Mouse (Mus musculus) heart, embryonic 16.5 days (tissue): Measurements from ENCODE around the gene Olfr790. TPM values are rescaled to one million over a fixed set of nuclear protein-coding genes. Genes with fewer than 3 reads are reported as not detected.

Experiments used
- ATAC-seq: fragments of 200-750 bp; cut with Nextera tagmentation; replicated peaks from 2 replicates; pipeline ENCODE4 v1.8.0; 2017; ENCODE audit warnings: moderate number of reproducible peaks; ENCODE audit not compliant: insufficient read depth, low FRiP score; ENCODE audit errors: extremely low read depth
- H3K27ac ChIP-seq: fragments of 300-500 bp; sonication (generic); 2 replicates; pipeline ENCODE4 v1.5.1; 2014; ENCODE audit warnings: mild to moderate bottlenecking, low read length, control low read depth, moderate library complexity
- H3K27me3 ChIP-seq: fragments of 300-500 bp; sonication (generic); 2 replicates; pipeline ENCODE4 v1.6.1; 2014; ENCODE audit warnings: low read length, mixed read lengths; ENCODE audit not compliant: control insufficient read depth, insufficient read depth
- H3K36me3 ChIP-seq: fragments of 300-500 bp; sonication (generic); 2 replicates; pipeline ENCODE4 v1.6.1; 2014; ENCODE audit not compliant: control insufficient read depth, insufficient read depth
- H3K4me1 ChIP-seq: fragments of 300-500 bp; sonication (generic); 2 replicates; pipeline ENCODE4 v1.6.1; 2014; ENCODE audit warnings: low read length, mixed read lengths; ENCODE audit not compliant: control insufficient read depth, insufficient read depth
- H3K4me2 ChIP-seq: fragments of 300-500 bp; sonication (generic); 2 replicates; pipeline ENCODE4 v1.6.1; 2014; ENCODE audit warnings: low read depth, mild to moderate bottlenecking, control low read depth, low read length
- H3K4me3 ChIP-seq: fragments of 300-500 bp; sonication (generic); 2 replicates; pipeline ENCODE4 v1.5.1; 2014; ENCODE audit warnings: mild to moderate bottlenecking, control low read depth, low read length
- H3K9ac ChIP-seq: fragments of 300-500 bp; sonication (generic); 2 replicates; pipeline ENCODE4 v1.6.1; 2014; ENCODE audit warnings: low read length, control low read depth
- H3K9me3 ChIP-seq: fragments of 300-500 bp; sonication (generic); replicated peaks from 2 replicates; pipeline ENCODE4 v1.6.1; 2016; ENCODE audit warnings: low read length; ENCODE audit not compliant: control insufficient read depth
- WGBS: fragments of 180-500 bp; shearing (Covaris S2); extraction: QIAGEN DNeasy Blood & Tissue Kit; methylation state at CpG from one replicate; pipeline ENCODE4 v1.1.7; 2014; 5-methylcytosine and 5-hydroxymethylcytosine counted together
- polyA plus RNA-seq: library from polyadenylated mRNA; unstranded; fragments of >200 nt; fragmentation: Nextera tagmentation; extraction: Ambion mirVana; gene quantifications from 2 replicates; pipeline ENCODE4 v1.2.1, GENCODE M21; 2015

The Olfr790 gene
- polyA plus RNA-seq, result not detected in 2 replicates

DNA sequence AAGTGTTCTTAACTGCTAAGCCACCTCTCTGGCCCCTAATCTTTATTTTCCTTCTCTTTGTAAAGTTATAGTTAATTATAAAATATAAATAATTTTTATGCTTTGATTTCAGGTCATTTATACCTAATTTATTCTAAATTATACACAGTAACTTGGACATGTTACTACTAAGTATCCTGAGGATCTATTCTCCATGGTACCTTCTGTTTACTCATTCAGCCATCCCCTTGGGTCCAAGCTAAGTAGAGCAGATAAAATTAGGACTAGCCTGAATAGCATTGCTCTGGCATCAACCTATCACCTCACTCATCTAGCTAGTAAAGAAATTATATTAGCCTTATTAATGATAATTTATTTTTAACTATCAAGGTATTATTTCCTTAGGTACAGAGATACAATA, at the start of gene Olfr790:
Gene Olfr790 (plus strand): TSS at position 301 of the 400 bp plus-strand sequence.
- no peak within 1 kb of the TSS for H3K4me2 ChIP-seq
- no peak within 1 kb of the TSS for H3K27ac ChIP-seq
- no peak for ATAC-seq
- H3K27me3 ChIP-seq, result no peaks in the 10 kb centered on the region
- no peak within 1 kb of the TSS for H3K9ac ChIP-seq
- H3K36me3 ChIP-seq, result no peaks in the 10 kb centered on the region
- no peaks in the 10 kb centered on the region for H3K4me1 ChIP-seq
- no peak within 1 kb of the TSS for H3K4me3 ChIP-seq
- no peaks in the 10 kb centered on the region for H3K9me3 ChIP-seq

GRCm38 (mm10) chr10:129461562-129461961, 36.7 kb upstream of the Olfr790 start, which contains the start of gene Olfr787:
Gene Olfr787, plus strand, starts transcription at chr10:129461862.
- WGBS, result 72% methylated on average over 3 of the region's 3 CpGs
- H3K9ac ChIP-seq, result no peak within 1 kb of the TSS
- no peaks in the 10 kb centered on the region for H3K9me3 ChIP-seq
- H3K36me3 ChIP-seq, result no peaks in the 10 kb centered on the region
- H3K4me2 ChIP-seq, result no peak within 1 kb of the TSS
- no peaks in the 10 kb centered on the region for H3K4me1 ChIP-seq
- no peak within 1 kb of the TSS for H3K4me3 ChIP-seq
- no peaks in the 10 kb centered on the region for H3K27me3 ChIP-seq
- H3K27ac ChIP-seq, result no peak within 1 kb of the TSS
- no peak for ATAC-seq

- no peak for ATAC-seq
- no peaks in the 10 kb centered on the region for H3K27me3 ChIP-seq
- H3K9me3 ChIP-seq, result no peaks in the 10 kb centered on the region
- no peak within 1 kb of the TSS for H3K4me3 ChIP-seq
- H3K36me3 ChIP-seq, result no peaks in the 10 kb centered on the region
- no peak within 1 kb of the TSS for H3K4me2 ChIP-seq
- no peaks in the 10 kb centered on the region for H3K4me1 ChIP-seq
- H3K9ac ChIP-seq, result no peak within 1 kb of the TSS
- no peak within 1 kb of the TSS for H3K27ac ChIP-seq
These were observed 27.6 kb upstream of the Olfr790 start, which contains the start of gene Olfr788 for GRCm38 (mm10) chr10:129470698-129471097. Gene Olfr788, plus strand, starts transcription at chr10:129470998.

GRCm38 (mm10) chr10:129473256-129473655, 25.0 kb upstream of the Olfr790 start:
- Histone ChIP-seq H3K4me3 (no peak overlapping the region), H3K4me2 (no peak overlapping the region), H3K36me3 (no peaks in the 10 kb centered on the region), H3K9ac (no peak overlapping the region), H3K4me1 (no peaks in the 10 kb centered on the region), H3K27me3 (no peaks in the 10 kb centered on the region), H3K9me3 (no peaks in the 10 kb centered on the region), H3K27ac (no peak overlapping the region)
- ATAC-seq, result no peak
- WGBS, result 62% methylated on average over 2 of the region's 2 CpGs

- no peaks in the 10 kb centered on the region for H3K9me3 ChIP-seq
- no peaks in the 10 kb centered on the region for H3K4me1 ChIP-seq
- H3K27ac ChIP-seq, result no peak overlapping the region
- no peak overlapping the region for H3K4me3 ChIP-seq
- H3K9ac ChIP-seq, result no peak overlapping the region
- ATAC-seq, result no peak
- H3K36me3 ChIP-seq, result no peaks in the 10 kb centered on the region
- no peaks in the 10 kb centered on the region for H3K27me3 ChIP-seq
- H3K4me2 ChIP-seq, result no peak overlapping the region
These were observed 24.6 kb upstream of the Olfr790 start for GRCm38 (mm10) chr10:129473723-129474122.

GRCm38 (mm10) chr10:129484452-129484851, 13.8 kb upstream of the Olfr790 start, which contains the start of gene Olfr789:
Gene Olfr789, plus strand, starts transcription at chr10:129484752.
- Histone ChIP-seq H3K27me3 (no peaks in the 10 kb centered on the region), H3K9me3 (no peaks in the 10 kb centered on the region), H3K4me2 (no peak within 1 kb of the TSS), H3K4me3 (no peak within 1 kb of the TSS), H3K27ac (no peak within 1 kb of the TSS), H3K36me3 (no peaks in the 10 kb centered on the region), H3K9ac (no peak within 1 kb of the TSS), H3K4me1 (no peaks in the 10 kb centered on the region)
- WGBS, result 47% methylated on average over 2 of the region's 2 CpGs
- no peak for ATAC-seq

DNA sequence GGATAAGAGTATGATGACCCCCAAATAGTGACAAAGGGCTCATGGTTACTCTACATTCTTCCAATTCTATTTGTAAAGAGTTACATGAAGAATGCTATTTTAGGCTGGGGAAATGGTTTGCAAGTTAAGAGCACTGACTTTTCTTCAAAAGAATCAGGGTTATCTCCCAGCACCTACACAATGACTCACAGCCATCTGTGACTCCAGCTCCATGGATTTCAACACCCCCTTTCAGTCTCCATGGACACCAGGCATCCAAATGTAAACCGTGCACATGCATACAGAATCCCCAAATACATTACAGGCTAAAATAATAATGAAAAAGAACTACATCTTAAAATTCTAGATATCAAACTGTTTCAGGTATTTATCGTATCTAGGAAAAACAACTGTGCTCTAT, 8.2 kb upstream of the Olfr790 start:
- Histone ChIP-seq H3K36me3 (no peaks in the 10 kb centered on the region), H3K4me3 (no peak overlapping the region), H3K4me2 (no peak overlapping the region), H3K4me1 (no peaks in the 10 kb centered on the region), H3K27ac (no peak overlapping the region), H3K9me3 (no peaks in the 10 kb centered on the region), H3K9ac (no peak overlapping the region), H3K27me3 (no peaks in the 10 kb centered on the region)
- no peak for ATAC-seq
- 71% methylated on average over 2 of the region's 2 CpGs for WGBS

DNA sequence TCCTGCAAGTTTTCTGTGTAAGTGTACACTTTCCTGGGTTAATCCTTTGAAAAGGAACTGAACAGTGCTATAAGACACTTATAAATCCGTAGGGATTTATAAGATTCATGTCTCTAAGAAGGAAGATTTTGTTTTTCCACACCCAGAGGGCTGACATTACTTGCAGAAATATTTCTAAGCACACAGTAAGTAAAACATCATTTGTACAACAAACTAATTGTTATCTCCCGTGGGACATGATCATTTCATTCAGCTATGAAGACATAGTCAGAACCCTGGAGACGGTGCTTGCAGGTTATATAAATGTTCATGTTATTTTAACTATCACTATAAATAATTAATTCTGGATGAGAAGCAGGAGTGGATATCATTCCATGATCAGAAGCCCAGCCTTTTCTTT, 23.2 kb downstream of the Olfr790 start, which contains the start of gene Olfr791:
Gene Olfr791 (plus strand): TSS at position 301 of the 400 bp plus-strand sequence.
- Histone ChIP-seq H3K27ac (no peak within 1 kb of the TSS), H3K27me3 (no peaks in the 10 kb centered on the region), H3K4me2 (no peak within 1 kb of the TSS), H3K4me1 (no peaks in the 10 kb centered on the region), H3K9me3 (no peaks in the 10 kb centered on the region), H3K9ac (no peak within 1 kb of the TSS), H3K4me3 (no peak within 1 kb of the TSS), H3K36me3 (no peaks in the 10 kb centered on the region)
- no peak for ATAC-seq
- 51% methylated on average over 3 of the region's 3 CpGs for WGBS

- no peaks in the 10 kb centered on the region; the same call in none of the 2 replicates for H3K9me3 ChIP-seq
- H3K27ac ChIP-seq, result no peak within 1 kb of the TSS
- no peak within 1 kb of the TSS for H3K4me2 ChIP-seq
- no peak within 1 kb of the TSS for H3K4me3 ChIP-seq
- ATAC-seq, result no peak
- no peaks in the 10 kb centered on the region for H3K27me3 ChIP-seq
- WGBS, result 68% methylated on average over 1 of the region's 1 CpGs
- H3K9ac ChIP-seq, result no peak within 1 kb of the TSS
- no peaks in the 10 kb centered on the region for H3K4me1 ChIP-seq
- H3K36me3 ChIP-seq, result no peaks in the 10 kb centered on the region
These were observed 40.6 kb downstream of the Olfr790 start, which contains the start of gene Olfr792 for GRCm38 (mm10) chr10:129538862-129539261. Gene Olfr792, plus strand, starts transcription at chr10:129539162.
